Mouse (Mus musculus): ENCODE measurements around the gene Trpm4. TPM values are rescaled to one million over a fixed set of nuclear protein-coding genes. Genes with fewer than 3 reads are reported as not detected.
A peak's percentile ranks its signal among the peaks of the same experiment; 100 is the strongest.
"Not testable (repeated sequence)": the region's sequence is repeated elsewhere in the genome, so short reads cannot be mapped to it uniquely, and the experiment has no call there.

Trpm4 gene
- total RNA-seq, 2 experiments from 2014 or later = 12.9 to 14.8 TPM

- no peak for DNase-seq
These were observed 21.6 kb downstream of the Trpm4 start for GRCm38 (mm10) chr7:45312023-45312422.

GRCm38 (mm10) chr7:45309455-45309854 is 24.1 kb downstream of the Trpm4 start:
- DNase-seq = no peak

GRCm38 (mm10) chr7:45308551-45309240 is 24.9 kb downstream of the Trpm4 start:
- DNase-seq = no peak

GRCm38 (mm10) chr7:45305275-45305674 is 28.3 kb downstream of the Trpm4 start:
- DNase-seq = peak; percentile 58 to 67

- no peak for DNase-seq
These were observed 28.7 kb downstream of the Trpm4 start for GRCm38 (mm10) chr7:45304869-45305268.

- DNase-seq = no peak
These were observed 31.0 kb downstream of the Trpm4 start for GRCm38 (mm10) chr7:45302626-45303025.

- peak; percentile 66 to 69 for DNase-seq
These were observed 33.3 kb downstream of the Trpm4 start for GRCm38 (mm10) chr7:45300270-45300669.

GRCm38 (mm10) chr7:45299752-45300151 is 33.8 kb downstream of the Trpm4 start:
- peak; percentile 62 to 64 for DNase-seq

- no peak for DNase-seq
These were observed 36.0 kb downstream of the Trpm4 start for GRCm38 (mm10) chr7:45297563-45297962.

- DNase-seq = no peak
These were observed 37.0 kb downstream of the Trpm4 start for GRCm38 (mm10) chr7:45296626-45297025.

- no peak for DNase-seq
These were observed 47.1 kb downstream of the Trpm4 start for GRCm38 (mm10) chr7:45286486-45286885.

- peak; percentile 63 to 70 for DNase-seq
These were observed 56.3 kb downstream of the Trpm4 start, which contains the start of gene Slc6a21 for GRCm38 (mm10) chr7:45277136-45277760. TSS of gene Slc6a21 (plus strand) at chr7:45277513.

GRCm38 (mm10) chr7:45273672-45274071 is 59.9 kb downstream of the Trpm4 start:
- DNase-seq = no peak

- DNase-seq = no peak
These were observed 60.7 kb downstream of the Trpm4 start for GRCm38 (mm10) chr7:45272786-45273412.

GRCm38 (mm10) chr7:45265518-45265917 is 68.1 kb downstream of the Trpm4 start:
- no peak for DNase-seq

GRCm38 (mm10) chr7:45264348-45264747 is 69.2 kb downstream of the Trpm4 start:
- no peak for DNase-seq

GRCm38 (mm10) chr7:45263006-45263607 is 70.5 kb downstream of the Trpm4 start:
- no peak for DNase-seq

GRCm38 (mm10) chr7:45262266-45262665 is 71.3 kb downstream of the Trpm4 start:
- DNase-seq = no peak

GRCm38 (mm10) chr7:45259281-45259680 is 74.3 kb downstream of the Trpm4 start:
- no peak for DNase-seq

GRCm38 (mm10) chr7:45257063-45257840 is 76.3 kb downstream of the Trpm4 start:
- peak; percentile 48 to 60 for DNase-seq

- DNase-seq = not testable (repeated sequence)
These were observed 77.8 kb downstream of the Trpm4 start for GRCm38 (mm10) chr7:45255822-45256221.

GRCm38 (mm10) chr7:45253806-45254205 is 79.8 kb downstream of the Trpm4 start:
- DNase-seq = no peak

All from layer of hippocampus, postnatal 36 days (tissue).